Mouse (Mus musculus): ENCODE results near the gene Il18. TPM values are rescaled to one million over a fixed set of nuclear protein-coding genes. Genes with fewer than 3 reads are reported as not detected.
"Not testable (repeated sequence)": the region's sequence is repeated elsewhere in the genome, so short reads cannot be mapped to it uniquely, and the experiment has no call there.

Gene Il18
- polyA plus RNA-seq, 1 experiment from 2014 or later: 19.3 TPM

DNA sequence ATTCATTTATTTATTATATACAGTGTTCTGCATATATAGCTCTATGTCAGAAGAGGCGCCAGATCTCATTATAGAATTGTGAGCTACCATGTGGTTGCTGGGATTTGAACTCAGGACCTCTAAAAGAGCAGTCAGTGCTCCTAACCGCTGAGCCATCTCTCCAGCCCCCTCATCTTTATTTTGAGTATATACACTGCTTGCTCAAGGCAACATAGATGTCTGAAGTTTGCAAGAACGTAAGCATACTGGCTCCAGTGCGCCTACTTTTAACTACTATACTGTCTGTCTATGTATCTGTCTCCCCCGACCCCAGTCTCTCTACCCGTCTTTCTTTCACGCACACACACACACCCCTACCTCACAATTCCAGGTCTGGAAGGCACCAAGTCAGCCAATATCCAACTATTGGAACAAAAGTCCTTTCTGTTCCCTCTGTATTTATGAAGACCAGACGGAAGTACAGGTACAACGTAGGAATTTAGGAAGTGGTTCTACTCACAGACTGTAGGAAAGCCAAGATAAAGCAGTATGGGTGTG, 63.2 kb downstream of the Il18 start:
- no peak overlapping the region for H3K9ac ChIP-seq
- H3K27ac ChIP-seq: no peak overlapping the region
- peaks cover 19% of the 10 kb centered on the region for H3K4me1 ChIP-seq
- WGBS: 62% methylated on average over 9 of the region's 9 CpGs
- H3K36me3 ChIP-seq (replicated peaks): peaks cover 20% of the 10 kb centered on the region
- no peaks in the 10 kb centered on the region for H3K27me3 ChIP-seq (replicated peaks)
- H3K4me2 ChIP-seq: peak overlapping the region; percentile 82
- no peaks in the 10 kb centered on the region for H3K9me3 ChIP-seq
- peak overlapping the region; percentile 71 for H3K4me3 ChIP-seq
- peak; percentile 43; the same call in 1 of the 2 replicates for ATAC-seq (replicated peaks)

DNA sequence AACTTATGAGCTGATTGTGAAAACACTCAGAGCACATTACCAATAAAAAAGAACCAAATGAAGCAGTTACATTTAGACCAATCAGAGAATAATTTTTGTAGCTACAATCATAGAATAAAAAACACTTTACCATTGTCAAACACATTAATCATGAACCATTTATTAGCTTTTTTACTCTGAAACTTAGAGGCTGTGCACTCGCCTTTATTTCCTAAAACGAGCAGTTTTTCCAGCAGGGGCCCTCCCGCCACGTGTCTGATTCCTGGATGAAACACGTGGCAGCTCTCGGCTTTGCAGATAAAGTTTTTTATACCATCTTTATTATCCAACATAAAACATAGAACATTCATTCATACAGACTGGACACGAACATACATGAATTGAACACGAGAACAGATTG, 76.3 kb downstream of the Il18 start:
- ATAC-seq (replicated peaks); H3K27ac ChIP-seq; H3K9me3 ChIP-seq; H3K4me1 ChIP-seq; H3K4me3 ChIP-seq; H3K4me2 ChIP-seq; H3K27me3 ChIP-seq (replicated peaks); H3K9ac ChIP-seq: not testable (repeated sequence)
- H3K36me3 ChIP-seq (replicated peaks): peaks cover 16% of the 10 kb centered on the region
- 92% methylated on average over 6 of the region's 8 CpGs for WGBS

Other genes starting within 250 kb of the Il18 start
- 113 and 125 TPM in 2 replicates for gene Rpl10-ps3, start 209.9 kb upstream of the Il18 start, polyA plus RNA-seq (2015; fragmentation: Nextera tagmentation; extraction: Ambion mirVana)
- gene Plet1, start 60.3 kb upstream of the Il18 start, polyA plus RNA-seq (2015; fragmentation: Nextera tagmentation; extraction: Ambion mirVana): 0.63 and 0.88 TPM in 2 replicates
- 106 and 111 TPM in 2 replicates for gene Pts, start 26.1 kb upstream of the Il18 start, polyA plus RNA-seq (2015; fragmentation: Nextera tagmentation; extraction: Ambion mirVana)
- 0.31 and 0.45 TPM in 2 replicates for gene Bco2, start 354 bp downstream of the Il18 start, polyA plus RNA-seq (2015; fragmentation: Nextera tagmentation; extraction: Ambion mirVana)
- 0.18 and 0.26 TPM in 2 replicates for gene Tex12, start 6.5 kb downstream of the Il18 start, polyA plus RNA-seq (2015; fragmentation: Nextera tagmentation; extraction: Ambion mirVana)
- gene Sdhd, start 49.0 kb downstream of the Il18 start, polyA plus RNA-seq (2015; fragmentation: Nextera tagmentation; extraction: Ambion mirVana): 232 and 244 TPM in 2 replicates
- gene Timm8b, start 49.1 kb downstream of the Il18 start, polyA plus RNA-seq (2015; fragmentation: Nextera tagmentation; extraction: Ambion mirVana): 322 and 333 TPM in 2 replicates
- 4.7 and 5.6 TPM in 2 replicates for gene Pih1d2, start 62.5 kb downstream of the Il18 start, polyA plus RNA-seq (2015; fragmentation: Nextera tagmentation; extraction: Ambion mirVana)
- gene Nkapd1, start 62.6 kb downstream of the Il18 start, polyA plus RNA-seq (2015; fragmentation: Nextera tagmentation; extraction: Ambion mirVana): 20.0 and 20.3 TPM in 2 replicates
- 43.9 and 51.9 TPM in 2 replicates for gene Dlat, start 105.0 kb downstream of the Il18 start, polyA plus RNA-seq (2015; fragmentation: Nextera tagmentation; extraction: Ambion mirVana)
- gene Dixdc1, start 184.7 kb downstream of the Il18 start, polyA plus RNA-seq (2015; fragmentation: Nextera tagmentation; extraction: Ambion mirVana): 33.0 and 37.9 TPM in 2 replicates
- 1.5 and 2.3 TPM in 2 replicates for gene 2310030G06Rik, start 191.7 kb downstream of the Il18 start, polyA plus RNA-seq (2015; fragmentation: Nextera tagmentation; extraction: Ambion mirVana)
- 10.7 and 11.8 TPM in 2 replicates for gene Cryab, start 196.5 kb downstream of the Il18 start, polyA plus RNA-seq (2015; fragmentation: Nextera tagmentation; extraction: Ambion mirVana)
- 0.87 and 1.1 TPM in 2 replicates for gene Hspb2, start 197.5 kb downstream of the Il18 start, polyA plus RNA-seq (2015; fragmentation: Nextera tagmentation; extraction: Ambion mirVana)
- gene Fdxacb1, start 213.4 kb downstream of the Il18 start, polyA plus RNA-seq (2015; fragmentation: Nextera tagmentation; extraction: Ambion mirVana): 12.0 and 12.3 TPM in 2 replicates
- 60.3 and 63.1 TPM in 2 replicates for gene Alg9, start 220.2 kb downstream of the Il18 start, polyA plus RNA-seq (2015; fragmentation: Nextera tagmentation; extraction: Ambion mirVana)
- gene 1110032A03Rik, start 220.7 kb downstream of the Il18 start, polyA plus RNA-seq (2015; fragmentation: Nextera tagmentation; extraction: Ambion mirVana): 52.3 TPM in 2 replicates

Data from midbrain, embryonic 15.5 days (tissue).